Mouse (Mus musculus): ENCODE data around the gene Atp6v0a1. TPM values are rescaled to one million over a fixed set of nuclear protein-coding genes. Genes with fewer than 3 reads are reported as not detected.
A peak's percentile ranks its signal among the peaks of the same experiment; 100 is the strongest.

Gene Atp6v0a1
- polyA plus RNA-seq, 1 experiment = 22.8 TPM

GRCm38 (mm10) chr11:101052751-101053473, 43.7 kb downstream of the Atp6v0a1 start:
- H3K79me2 ChIP-seq (ENCODE audit: control insufficient read depth, insufficient read depth) = no peaks in the 10 kb centered on the region
- no peak overlapping the region for H3ac ChIP-seq (ENCODE audit: control insufficient read depth, insufficient read length, low read depth)
- H3K4me3 ChIP-seq (ENCODE audit: insufficient read depth, poor library complexity, severe bottlenecking) = no peak overlapping the region
- H3K79me3 ChIP-seq (ENCODE audit: low read depth) = no peaks in the 10 kb centered on the region
- TF ChIP-seq CEBPB (IDR thresholded peaks at IDR 0.05; ENCODE audit: low read depth) = no peak
- no peaks in the 10 kb centered on the region for H3K27me3 ChIP-seq (ENCODE audit: control insufficient read depth, insufficient read depth, insufficient read length)
- H3K36me3 ChIP-seq (ENCODE audit: control insufficient read depth, insufficient read depth) = peaks cover 18% of the 10 kb centered on the region

- Histone ChIP-seq H3K79me3 (ENCODE audit: low read depth) (no peaks in the 10 kb centered on the region), H3ac (ENCODE audit: control insufficient read depth, insufficient read length, low read depth) (no peak overlapping the region), H3K36me3 (ENCODE audit: control insufficient read depth, insufficient read depth) (peaks cover 13% of the 10 kb centered on the region), H3K27me3 (ENCODE audit: control insufficient read depth, insufficient read depth, insufficient read length) (no peaks in the 10 kb centered on the region), H3K4me3 (ENCODE audit: insufficient read depth, poor library complexity, severe bottlenecking) (no peak overlapping the region), H3K79me2 (ENCODE audit: control insufficient read depth, insufficient read depth) (no peaks in the 10 kb centered on the region)
- TF ChIP-seq USF1 (IDR thresholded peaks at IDR 0.05; ENCODE audit: low read depth) = no peak
- no peak for TF ChIP-seq FOSL1 (IDR thresholded peaks at IDR 0.05; ENCODE audit: insufficient read depth, low read length, poor library complexity, severe bottlenecking)
- no peak for TF ChIP-seq MYOG (IDR thresholded peaks at IDR 0.05; ENCODE audit: control insufficient read depth, extremely low read depth, insufficient read length)
- no peak for TF ChIP-seq CEBPB (IDR thresholded peaks at IDR 0.05; ENCODE audit: low read depth)
- TF ChIP-seq MYOD1 (IDR thresholded peaks at IDR 0.05; ENCODE audit: control insufficient read depth, insufficient read length, low read depth) = no peak
- TF ChIP-seq CTCF (IDR thresholded peaks at IDR 0.05; ENCODE audit: control insufficient read depth, insufficient read depth, insufficient read length) = no peak
- TF ChIP-seq MAX (IDR thresholded peaks at IDR 0.05) = no peak
Measured at GRCm38 (mm10) chr11:101053974-101054373, 44.7 kb downstream of the Atp6v0a1 start.

GRCm38 (mm10) chr11:101055418-101055817, 46.2 kb downstream of the Atp6v0a1 start:
- Histone ChIP-seq H3K79me3 (ENCODE audit: low read depth) (no peaks in the 10 kb centered on the region), H3ac (ENCODE audit: control insufficient read depth, insufficient read length, low read depth) (no peak overlapping the region), H3K4me3 (ENCODE audit: insufficient read depth, poor library complexity, severe bottlenecking) (no peak overlapping the region), H3K79me2 (ENCODE audit: control insufficient read depth, insufficient read depth) (no peaks in the 10 kb centered on the region), H3K36me3 (ENCODE audit: control insufficient read depth, insufficient read depth) (peaks cover 8% of the 10 kb centered on the region), H3K27me3 (ENCODE audit: control insufficient read depth, insufficient read depth, insufficient read length) (no peaks in the 10 kb centered on the region)
- TF ChIP-seq MAX (IDR thresholded peaks at IDR 0.05) (no peak), MYOD1 (IDR thresholded peaks at IDR 0.05; ENCODE audit: control insufficient read depth, insufficient read length, low read depth) (no peak), USF1 (IDR thresholded peaks at IDR 0.05; ENCODE audit: low read depth) (no peak), MYOG (IDR thresholded peaks at IDR 0.05; ENCODE audit: control insufficient read depth, extremely low read depth, insufficient read length) (no peak), CTCF (IDR thresholded peaks at IDR 0.05; ENCODE audit: control insufficient read depth, insufficient read depth, insufficient read length) (no peak), FOSL1 (IDR thresholded peaks at IDR 0.05; ENCODE audit: insufficient read depth, low read length, poor library complexity, severe bottlenecking) (no peak), CEBPB (IDR thresholded peaks at IDR 0.05; ENCODE audit: low read depth) (no peak)

GRCm38 (mm10) chr11:101056885-101057284, 47.6 kb downstream of the Atp6v0a1 start:
- no peaks in the 10 kb centered on the region for H3K79me3 ChIP-seq (ENCODE audit: low read depth)
- H3K36me3 ChIP-seq (ENCODE audit: control insufficient read depth, insufficient read depth) = peaks cover under 1% of the 10 kb centered on the region
- no peak overlapping the region for H3ac ChIP-seq (ENCODE audit: control insufficient read depth, insufficient read length, low read depth)
- no peak overlapping the region for H3K4me3 ChIP-seq (ENCODE audit: insufficient read depth, poor library complexity, severe bottlenecking)
- no peak for TF ChIP-seq FOSL1 (IDR thresholded peaks at IDR 0.05; ENCODE audit: insufficient read depth, low read length, poor library complexity, severe bottlenecking)
- TF ChIP-seq MYOG (IDR thresholded peaks at IDR 0.05; ENCODE audit: control insufficient read depth, extremely low read depth, insufficient read length) = no peak
- TF ChIP-seq MAX (IDR thresholded peaks at IDR 0.05) = no peak
- H3K27me3 ChIP-seq (ENCODE audit: control insufficient read depth, insufficient read depth, insufficient read length) = no peaks in the 10 kb centered on the region
- no peaks in the 10 kb centered on the region for H3K79me2 ChIP-seq (ENCODE audit: control insufficient read depth, insufficient read depth)

- no peaks in the 10 kb centered on the region for H3K36me3 ChIP-seq (ENCODE audit: control insufficient read depth, insufficient read depth)
- no peak for TF ChIP-seq USF1 (IDR thresholded peaks at IDR 0.05; ENCODE audit: low read depth)
- no peak for TF ChIP-seq FOSL1 (IDR thresholded peaks at IDR 0.05; ENCODE audit: insufficient read depth, low read length, poor library complexity, severe bottlenecking)
- no peak for TF ChIP-seq CEBPB (IDR thresholded peaks at IDR 0.05; ENCODE audit: low read depth)
- no peak for TF ChIP-seq MAX (IDR thresholded peaks at IDR 0.05)
- TF ChIP-seq MYOD1 (IDR thresholded peaks at IDR 0.05; ENCODE audit: control insufficient read depth, insufficient read length, low read depth) = peak; percentile 26
- no peak for TF ChIP-seq MYOG (IDR thresholded peaks at IDR 0.05; ENCODE audit: control insufficient read depth, extremely low read depth, insufficient read length)
- TF ChIP-seq CTCF (IDR thresholded peaks at IDR 0.05; ENCODE audit: control insufficient read depth, insufficient read depth, insufficient read length) = peak; percentile 43
Measured at GRCm38 (mm10) chr11:101057860-101058259, 48.6 kb downstream of the Atp6v0a1 start.

GRCm38 (mm10) chr11:101058726-101059125, 49.5 kb downstream of the Atp6v0a1 start:
- Histone ChIP-seq H3K36me3 (ENCODE audit: control insufficient read depth, insufficient read depth) (no peaks in the 10 kb centered on the region), H3K79me3 (ENCODE audit: low read depth) (no peaks in the 10 kb centered on the region), H3K27me3 (ENCODE audit: control insufficient read depth, insufficient read depth, insufficient read length) (no peaks in the 10 kb centered on the region), H3ac (ENCODE audit: control insufficient read depth, insufficient read length, low read depth) (no peak overlapping the region), H3K79me2 (ENCODE audit: control insufficient read depth, insufficient read depth) (no peaks in the 10 kb centered on the region), H3K4me3 (ENCODE audit: insufficient read depth, poor library complexity, severe bottlenecking) (no peak overlapping the region)
- TF ChIP-seq CEBPB (IDR thresholded peaks at IDR 0.05; ENCODE audit: low read depth) (no peak), MYOD1 (IDR thresholded peaks at IDR 0.05; ENCODE audit: control insufficient read depth, insufficient read length, low read depth) (no peak), USF1 (IDR thresholded peaks at IDR 0.05; ENCODE audit: low read depth) (no peak), MAX (IDR thresholded peaks at IDR 0.05) (no peak), CTCF (IDR thresholded peaks at IDR 0.05; ENCODE audit: control insufficient read depth, insufficient read depth, insufficient read length) (no peak), FOSL1 (IDR thresholded peaks at IDR 0.05; ENCODE audit: insufficient read depth, low read length, poor library complexity, severe bottlenecking) (no peak), MYOG (IDR thresholded peaks at IDR 0.05; ENCODE audit: control insufficient read depth, extremely low read depth, insufficient read length) (no peak)

More at GRCm38 (mm10) chr11:101057860-101058259, 48.6 kb downstream of the Atp6v0a1 start:
- H3K79me3 ChIP-seq (ENCODE audit: low read depth) = no peaks in the 10 kb centered on the region
- H3K4me3 ChIP-seq (ENCODE audit: insufficient read depth, poor library complexity, severe bottlenecking) = no peak overlapping the region
- no peaks in the 10 kb centered on the region for H3K27me3 ChIP-seq (ENCODE audit: control insufficient read depth, insufficient read depth, insufficient read length)
- no peak overlapping the region for H3ac ChIP-seq (ENCODE audit: control insufficient read depth, insufficient read length, low read depth)
- no peaks in the 10 kb centered on the region for H3K79me2 ChIP-seq (ENCODE audit: control insufficient read depth, insufficient read depth)

All from C2C12 (cell line).